Mouse (Mus musculus) megakaryocyte, adult 5-6 weeks (primary cell): ENCODE measurements at regions not wholly inside any gene's neighbourhood (a gene's known extent, or its start where the extent isn't known, plus 50 kb on each side); places are given as distances from the start of the nearest gene placed in this dataset.

Source experiments
- ATAC-seq: 2 replicates; pipeline ENCODE4 v1.8.0; 2016; ENCODE audit warnings: mild to moderate bottlenecking, inconsistent platforms; ENCODE audit not compliant: poor library complexity, severe bottlenecking

DNA sequence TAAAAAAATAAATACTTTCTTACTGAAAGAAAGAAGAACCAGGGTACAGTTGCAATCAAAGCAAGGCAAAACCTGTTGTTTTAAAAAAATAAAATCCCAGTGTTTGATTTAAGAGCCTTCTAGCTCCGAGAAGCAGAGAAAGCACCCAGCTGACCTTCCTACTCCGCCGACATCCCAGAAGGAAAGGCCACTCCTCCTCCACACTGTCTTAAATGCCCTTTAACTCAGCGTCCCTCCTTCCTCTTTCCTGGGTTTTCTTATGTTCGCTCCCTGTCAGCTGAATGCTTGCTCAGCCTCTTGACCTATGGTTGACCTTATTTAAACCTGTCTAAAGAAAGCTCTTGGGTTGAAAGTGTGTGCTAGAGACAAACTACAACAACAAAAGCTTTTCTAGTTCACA lies 79.1 kb downstream of the Sptssa start:
- no peak for ATAC-seq

DNA sequence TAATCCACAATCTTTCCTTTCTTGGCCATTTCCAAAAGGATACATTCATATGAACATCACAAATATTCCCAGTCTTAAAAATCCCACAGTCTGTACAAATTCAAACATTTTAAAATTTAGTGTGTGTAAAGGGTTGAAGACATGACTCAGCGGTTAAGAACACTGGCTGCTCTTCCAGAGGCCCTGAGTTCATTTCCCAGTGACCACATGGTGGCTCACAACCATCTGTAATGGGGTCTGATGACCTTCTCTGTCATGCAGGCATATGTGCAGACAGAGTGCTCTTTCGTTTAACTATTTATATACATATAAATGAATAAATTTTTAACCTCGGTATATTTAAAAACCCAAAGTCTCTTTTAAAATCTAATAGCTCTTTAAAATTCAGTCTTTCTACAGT lies 79.6 kb downstream of the Sptssa start:
- no peak for ATAC-seq

DNA sequence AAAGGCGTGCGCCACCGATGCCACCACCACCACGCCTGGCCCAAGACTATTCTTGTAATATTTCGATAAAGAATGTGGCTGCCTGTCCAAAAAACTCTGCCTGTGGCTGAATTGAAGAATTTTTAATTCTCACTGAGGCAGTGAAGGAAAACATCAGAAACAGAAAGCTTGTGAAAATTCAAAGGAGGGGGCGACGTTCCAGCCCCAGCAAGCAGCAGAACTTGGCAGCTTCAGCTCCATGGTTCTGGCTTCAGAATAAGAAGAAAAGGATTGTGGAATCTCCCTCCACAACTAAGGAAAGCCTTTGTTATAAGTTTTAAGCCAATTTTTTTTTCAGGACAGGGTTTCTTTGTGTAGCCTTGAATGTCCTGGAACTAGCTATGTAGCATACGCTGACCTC lies 83.5 kb downstream of the Sptssa start:
- no peak for ATAC-seq

DNA sequence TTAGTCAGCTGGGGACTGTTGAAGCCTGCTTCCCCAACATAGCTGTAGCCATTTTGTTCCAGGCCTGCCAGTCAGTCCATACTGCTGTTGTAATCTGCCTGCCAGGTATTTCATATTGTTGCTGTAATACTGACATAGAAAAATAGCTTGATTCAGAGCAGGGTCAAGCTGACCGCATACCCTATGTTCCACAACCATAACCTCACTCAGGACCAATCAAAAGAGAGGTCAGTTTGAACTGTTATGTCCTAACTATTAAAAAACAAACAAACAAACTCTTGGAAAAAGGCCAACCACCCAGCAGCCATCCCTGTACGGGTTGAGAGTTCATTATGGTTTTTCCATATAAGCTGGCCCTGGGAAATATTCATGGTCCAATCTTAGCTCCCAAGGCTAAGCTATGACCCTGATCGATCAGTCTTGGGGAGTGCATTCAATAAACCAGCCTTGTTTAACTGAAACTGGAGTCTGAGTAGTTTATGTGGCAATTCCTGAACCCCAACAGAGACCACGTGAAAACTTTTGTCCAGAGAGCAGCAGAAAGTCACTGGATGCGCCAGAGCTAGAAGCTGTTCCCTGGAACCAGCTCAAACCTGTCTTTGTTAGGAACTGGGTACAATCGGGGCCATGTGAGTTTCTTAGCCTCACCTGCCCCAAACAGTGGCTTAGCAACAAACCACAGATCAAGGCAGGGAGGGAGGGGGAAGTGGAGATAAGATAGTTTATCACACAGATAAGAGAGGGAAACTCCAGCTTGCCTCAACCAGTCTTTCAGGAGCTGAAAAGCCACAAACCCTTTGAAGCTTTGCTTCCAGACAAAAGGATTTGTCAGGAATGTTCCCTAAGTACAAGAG lies 88.1 kb downstream of the Sptssa start:
- 0 out of 2 replicates have a peak, but pooled peaks have one; percentile 45 for ATAC-seq

DNA sequence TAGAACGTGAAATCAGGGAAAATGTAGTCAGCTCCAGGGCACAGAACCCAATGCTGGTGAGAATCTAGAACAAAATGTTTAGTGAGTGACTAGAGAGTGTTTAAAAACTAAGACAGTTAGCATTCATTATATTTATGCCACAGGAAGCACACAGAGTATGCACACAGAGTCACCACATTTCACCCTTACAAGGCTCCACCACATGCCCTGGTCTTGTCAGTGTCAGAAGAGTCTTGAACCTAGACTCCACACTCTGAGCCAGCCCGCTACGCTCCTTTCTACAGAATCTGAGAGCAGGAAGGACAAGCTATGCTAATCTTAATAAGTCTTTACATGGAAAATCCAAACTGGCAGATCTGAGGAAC lies 89.0 kb downstream of the Sptssa start:
- ATAC-seq, result no peak

DNA sequence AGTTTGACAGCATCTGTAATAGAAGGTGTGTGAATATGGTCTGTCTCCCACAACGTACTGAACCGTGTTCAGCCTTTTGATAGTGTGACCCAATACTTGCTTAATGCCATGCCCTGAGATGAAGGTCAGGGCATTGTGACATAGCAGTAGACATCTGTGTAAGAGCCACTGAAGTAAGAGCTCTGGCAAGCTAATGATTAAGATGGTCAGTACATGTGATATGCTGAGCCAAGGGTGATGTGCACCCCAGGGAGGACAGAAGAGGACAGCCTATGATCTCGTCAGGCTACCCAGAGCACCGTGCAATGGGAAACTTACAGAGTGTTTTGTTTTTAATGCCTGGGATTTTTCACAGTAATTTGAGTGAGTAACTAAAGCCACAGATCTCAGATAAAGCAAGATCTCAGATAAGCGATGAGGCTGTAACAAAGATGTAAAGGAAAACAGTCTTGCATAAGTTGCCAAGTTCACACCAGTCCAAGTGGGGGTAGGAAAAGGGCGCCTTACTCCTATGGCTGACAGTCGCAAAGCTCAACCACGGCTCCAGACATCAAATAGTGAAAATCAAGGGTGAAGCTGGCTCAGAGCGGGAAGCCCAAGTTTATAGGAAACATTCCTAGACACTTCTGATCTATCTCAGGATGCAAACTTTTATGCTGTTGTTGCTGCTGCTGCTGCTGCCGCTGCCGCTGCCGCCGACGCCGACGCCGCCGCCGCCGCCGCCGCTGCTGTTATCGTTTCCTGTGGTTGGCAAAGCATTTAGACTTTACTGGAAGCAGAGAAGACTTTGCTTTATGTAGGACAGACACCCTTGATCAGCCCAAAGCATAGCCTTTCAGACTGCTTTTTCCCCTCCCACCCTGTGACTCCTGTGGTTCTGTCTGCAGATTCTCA lies 89.6 kb downstream of the Sptssa start:
- peak; percentile 63 for ATAC-seq

DNA sequence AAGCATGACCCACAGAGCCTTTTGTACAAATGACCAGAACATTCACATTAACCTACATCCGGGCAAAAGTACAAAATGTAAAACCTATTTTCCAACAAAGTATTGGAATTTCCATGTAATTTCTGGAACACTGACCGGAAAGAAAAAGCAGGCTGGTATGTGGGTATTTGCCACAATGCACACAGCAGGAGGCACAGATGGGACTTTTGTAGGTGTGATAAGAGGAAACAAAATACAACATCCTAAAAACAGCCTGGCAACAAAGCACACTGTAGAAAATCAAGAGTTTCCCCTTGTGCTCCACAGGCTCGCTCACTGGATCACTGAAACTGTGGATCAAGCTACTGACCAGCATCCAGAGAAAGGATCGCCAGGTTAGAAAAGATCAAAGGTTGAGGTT lies 94.4 kb downstream of the Sptssa start:
- ATAC-seq, result no peak

DNA sequence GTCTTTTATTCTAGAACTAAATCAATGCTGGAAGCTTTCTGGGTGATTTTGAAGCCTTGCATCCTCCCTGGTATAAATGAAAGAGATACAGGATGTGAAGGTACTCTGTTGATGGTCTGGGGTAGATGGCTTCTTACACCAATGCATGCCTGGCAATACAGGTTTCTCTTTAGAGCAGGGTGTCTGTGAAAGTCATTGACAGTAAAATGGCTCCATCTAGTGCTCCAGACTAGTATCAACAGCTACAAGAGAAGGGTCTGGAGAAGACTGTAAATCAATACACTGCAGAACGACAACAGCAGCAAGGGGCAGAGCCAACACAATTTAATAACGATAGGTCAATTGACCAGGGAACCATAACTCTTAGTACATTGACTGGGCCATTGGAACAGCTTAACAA lies 98.3 kb downstream of the Sptssa start:
- ATAC-seq, result peak; percentile 69

DNA sequence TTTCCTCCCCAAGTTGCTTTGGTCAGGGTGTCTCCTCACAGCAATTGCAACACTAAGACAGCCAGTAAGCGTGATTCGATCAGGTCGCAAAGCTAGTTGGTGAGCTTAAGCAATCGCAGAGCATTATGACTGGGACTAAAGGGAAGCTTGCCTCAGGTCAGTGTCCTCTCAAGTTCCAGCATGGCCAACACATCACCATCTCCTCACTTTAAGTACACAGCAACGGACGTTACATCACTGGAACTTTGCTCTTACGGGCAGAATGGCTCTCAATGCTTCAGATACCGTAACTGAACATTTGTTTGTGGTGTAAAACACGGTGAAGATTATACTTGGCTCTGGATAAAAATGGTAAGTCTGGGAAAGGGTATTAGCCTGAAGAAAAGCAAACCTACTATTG lies 106.7 kb downstream of the Sptssa start:
- ATAC-seq, result no peak

DNA sequence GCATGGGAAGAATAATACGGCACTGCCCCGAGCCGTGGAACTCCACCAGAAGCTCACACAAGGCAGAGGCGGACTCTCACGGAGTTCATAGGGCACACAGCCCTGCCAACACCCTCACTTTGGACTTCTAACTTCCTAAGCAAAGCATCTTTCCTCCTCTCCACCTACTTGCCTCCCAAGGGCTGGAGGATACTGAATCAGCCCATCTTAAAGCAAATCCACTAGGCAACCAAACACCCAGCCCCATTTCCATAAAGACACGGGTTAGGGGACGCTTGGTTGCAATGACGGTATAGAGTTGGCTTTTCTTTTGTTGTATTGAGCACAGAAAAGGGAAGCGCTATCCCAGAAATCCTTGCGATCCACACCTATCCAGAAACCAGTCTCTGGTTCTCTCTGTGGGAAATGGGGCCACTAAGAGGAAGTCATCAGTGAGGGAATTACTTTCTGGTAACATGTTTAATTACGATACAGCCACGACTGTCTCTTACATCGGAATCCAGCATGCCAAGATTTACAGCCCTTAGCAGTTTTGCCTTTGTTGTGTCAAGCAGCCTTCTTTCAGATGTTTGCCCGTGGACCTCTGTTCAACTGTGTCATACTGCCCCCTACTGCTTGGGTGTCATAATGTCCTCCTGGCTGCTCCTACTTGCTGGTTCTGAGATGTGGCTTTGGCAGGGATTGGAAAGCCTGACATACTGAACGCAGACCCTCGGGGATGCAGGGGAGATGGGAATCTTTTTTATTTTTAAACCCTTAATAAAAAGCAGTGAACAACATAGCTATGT lies 110.4 kb downstream of the Sptssa start:
- ATAC-seq, result peak; percentile 67

DNA sequence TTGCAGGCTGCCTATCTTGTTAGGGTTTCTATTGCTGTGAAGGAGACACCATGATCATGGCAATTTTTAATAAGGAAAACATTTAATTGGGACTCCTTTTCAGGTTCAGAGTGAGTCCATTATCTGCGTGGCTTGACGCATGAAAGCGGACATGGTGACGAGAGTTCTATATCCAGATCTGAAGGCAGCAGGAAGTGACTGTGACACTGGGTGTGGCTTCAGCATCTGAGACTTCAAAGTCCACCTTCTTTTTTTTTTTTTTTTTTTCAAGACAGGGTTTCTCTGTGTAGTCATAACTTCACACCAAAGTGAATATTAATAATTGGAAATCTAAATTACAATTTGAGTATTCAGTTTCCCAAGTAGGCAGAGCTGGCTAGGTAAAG lies 118.1 kb downstream of the Sptssa start:
- no peak for ATAC-seq

DNA sequence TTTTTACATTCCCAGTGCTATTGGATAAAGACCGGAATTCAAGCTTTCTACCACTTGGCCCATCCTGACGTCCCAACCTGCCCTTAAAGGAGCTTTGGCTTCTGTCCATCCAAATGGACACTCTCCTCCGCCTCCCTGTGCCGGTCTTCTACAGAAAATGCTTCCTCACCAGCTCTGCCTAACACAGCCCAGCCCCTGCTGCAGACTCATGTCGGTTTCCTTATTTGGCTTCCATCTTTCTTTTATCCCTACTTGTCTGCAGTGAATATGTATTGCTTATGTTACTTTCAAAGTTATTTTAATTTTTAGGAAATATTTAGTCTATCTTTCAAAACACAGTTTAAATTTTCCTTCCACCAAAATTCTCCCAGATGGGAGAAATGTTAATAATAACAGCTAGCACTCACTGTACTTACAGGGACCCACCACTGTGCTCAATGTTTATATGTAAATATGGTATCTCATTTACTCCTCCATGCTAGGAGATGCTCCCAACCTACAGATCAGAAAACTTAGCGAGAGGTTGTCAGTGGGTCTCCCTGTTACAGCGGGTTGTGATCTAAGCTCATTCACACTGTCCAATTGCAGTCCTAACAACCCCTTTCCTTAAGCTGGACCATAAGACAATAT lies 118.6 kb downstream of the Sptssa start:
- no peak for ATAC-seq

DNA sequence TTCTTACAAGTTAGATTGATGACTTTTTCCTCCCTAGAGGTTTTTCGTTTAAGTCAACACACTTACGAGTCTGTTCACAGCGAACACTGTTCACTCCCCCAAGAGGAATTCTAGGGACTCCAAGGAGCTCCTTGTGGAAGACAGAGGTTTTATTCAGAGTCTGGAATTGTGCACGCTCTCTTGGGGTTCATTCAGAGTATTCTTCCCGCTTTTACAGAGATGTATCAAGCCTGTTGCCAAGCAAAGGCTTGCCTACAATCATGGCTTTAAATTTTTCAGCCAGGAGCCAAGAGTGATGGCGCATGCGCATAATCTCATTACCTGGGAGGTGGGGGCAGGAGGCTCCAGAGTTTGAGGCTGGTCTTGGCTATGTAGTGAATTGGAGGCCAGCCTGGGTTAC lies 119.4 kb downstream of the Sptssa start:
- ATAC-seq, result no peak

DNA sequence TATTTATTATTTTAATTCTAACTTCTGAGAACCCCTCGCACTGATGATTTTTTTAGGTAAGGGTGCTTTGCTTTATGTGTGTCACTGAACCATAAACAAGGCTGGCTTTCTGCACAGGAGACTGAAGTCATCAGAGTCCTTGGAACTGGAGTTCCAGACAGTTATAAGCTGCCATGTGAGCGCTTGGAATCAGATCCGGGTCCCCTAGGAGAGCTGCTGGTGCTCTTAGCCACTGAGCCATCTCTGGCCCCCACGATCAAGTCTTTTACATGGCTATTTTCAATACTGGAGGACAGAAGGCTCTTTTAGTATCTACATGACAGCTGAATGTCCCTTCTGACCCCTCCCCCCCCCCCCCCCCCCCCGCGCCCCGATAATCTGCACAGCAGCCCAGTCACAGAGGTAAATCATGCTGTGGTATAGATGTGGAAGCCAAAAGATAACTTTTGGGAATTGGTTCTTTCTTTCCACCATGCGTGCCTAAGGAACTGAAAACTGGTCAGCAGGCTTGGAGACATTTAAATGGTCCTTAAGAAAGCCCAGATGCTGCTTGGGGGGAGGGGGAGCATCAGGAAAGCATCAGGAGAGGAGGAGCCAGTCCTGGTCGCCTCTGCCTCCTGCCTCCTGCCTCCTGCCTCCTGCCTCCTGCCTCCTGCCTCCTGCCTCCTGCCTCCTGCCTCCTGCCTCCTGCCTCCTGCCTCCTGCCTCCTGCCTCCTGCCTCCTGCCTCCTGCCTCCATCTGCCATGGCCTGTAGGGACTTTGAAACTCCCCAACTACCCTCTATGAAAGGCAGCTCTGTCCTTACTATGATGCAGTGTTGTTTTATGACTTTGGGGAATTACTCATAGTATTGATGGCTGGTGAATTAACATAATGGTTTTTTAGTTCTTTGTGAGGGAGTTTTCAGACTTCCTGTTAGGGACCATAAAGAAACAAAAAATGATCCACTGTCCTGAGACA lies 120.5 kb downstream of the Sptssa start:
- no peak for ATAC-seq

DNA sequence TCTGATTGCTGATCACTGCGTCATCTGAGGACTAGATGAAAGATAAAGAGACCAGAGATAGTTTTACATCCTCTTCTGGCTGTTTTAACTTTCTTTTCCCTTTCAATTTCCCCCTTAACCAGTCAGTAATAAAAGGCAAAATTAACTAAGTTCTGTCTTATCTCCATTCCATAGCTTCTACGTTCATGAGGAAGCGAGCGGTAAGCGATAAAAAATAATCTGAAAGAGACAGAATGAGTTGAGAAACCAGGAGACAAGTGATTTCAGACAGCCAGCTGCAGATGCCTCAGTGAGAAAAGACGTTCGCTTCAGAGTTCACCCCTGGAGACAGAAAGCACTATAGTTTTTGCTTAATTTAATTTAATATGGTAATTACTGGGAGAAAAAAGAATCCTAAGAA lies 121.5 kb downstream of the Sptssa start:
- no peak for ATAC-seq

DNA sequence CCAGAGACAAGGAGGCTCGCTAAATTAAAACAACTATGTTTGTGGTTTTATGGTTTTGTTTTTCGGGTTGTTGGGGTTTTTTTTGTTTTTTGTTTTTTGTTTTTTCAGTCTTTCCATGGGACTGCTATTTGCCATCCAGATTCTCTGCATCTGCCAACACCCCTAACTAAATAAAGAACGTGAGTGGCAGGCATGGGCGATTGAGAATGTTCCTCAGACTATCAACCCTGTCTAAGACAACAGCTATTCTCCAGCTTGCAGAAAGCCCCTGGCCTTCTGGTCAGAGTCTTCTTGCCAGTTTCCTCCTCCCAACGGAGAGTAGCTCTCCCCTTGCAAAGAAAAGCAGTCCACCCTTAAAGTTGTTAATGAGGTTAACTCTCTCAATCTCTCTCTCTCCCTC lies 123.2 kb downstream of the Sptssa start:
- ATAC-seq, result no peak

DNA sequence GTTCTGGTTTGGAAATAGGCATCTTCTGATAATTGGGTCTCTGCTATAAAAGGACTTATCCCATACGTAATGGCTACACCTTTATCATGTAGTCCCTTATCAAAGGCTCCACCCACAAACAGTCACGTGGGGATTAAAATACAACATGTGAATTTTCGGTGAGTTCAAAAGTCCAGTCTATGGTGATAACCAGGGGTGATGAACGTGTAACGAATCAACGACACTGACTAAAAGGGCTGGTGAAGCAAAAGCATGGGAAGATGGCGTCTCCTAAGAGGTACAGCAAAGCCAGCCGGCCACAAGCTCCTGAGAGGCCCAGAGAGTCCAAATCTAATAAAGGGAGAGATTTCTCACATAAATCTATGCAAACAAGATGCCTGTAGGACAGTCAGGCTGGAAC lies 124.3 kb downstream of the Sptssa start:
- ATAC-seq, result no peak

DNA sequence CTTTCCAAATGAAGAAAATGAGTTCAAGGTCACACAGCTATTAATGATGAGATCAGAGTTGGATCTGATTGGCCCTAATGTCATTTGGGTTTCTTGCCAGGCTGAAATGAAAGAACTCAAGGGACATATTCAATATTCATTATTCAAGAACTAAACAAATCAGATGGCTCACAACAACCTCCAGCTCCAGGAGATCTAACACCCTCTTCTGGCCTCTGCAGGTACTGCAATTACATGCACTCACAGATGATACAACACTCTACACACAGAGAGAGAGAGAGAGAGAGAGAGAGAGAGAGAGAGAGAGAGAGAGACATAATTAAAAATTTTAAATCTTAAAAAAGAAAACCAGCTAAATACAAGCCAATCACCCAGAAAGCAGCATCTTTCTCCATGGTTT lies 128.3 kb downstream of the Sptssa start:
- ATAC-seq, result no peak

DNA sequence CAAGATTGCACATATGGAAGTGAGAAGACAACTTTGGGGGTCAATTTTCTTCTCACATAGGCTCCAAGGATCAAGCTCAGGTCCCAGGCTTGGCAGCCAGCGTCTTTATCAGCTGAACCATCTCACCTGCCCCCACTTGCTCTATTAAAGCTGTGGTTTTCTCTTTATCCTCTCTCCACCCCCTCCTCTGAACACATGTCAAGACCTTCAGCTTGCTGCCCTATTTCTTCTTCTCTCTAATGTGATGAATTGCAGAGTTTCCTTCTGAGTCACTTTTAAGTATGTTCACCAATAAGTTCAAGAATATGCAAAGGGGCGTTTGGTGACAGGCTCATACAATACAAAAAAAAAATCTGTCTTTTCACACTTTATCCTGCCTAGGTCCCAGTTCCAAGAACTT lies 128.8 kb downstream of the Sptssa start:
- ATAC-seq, result no peak

DNA sequence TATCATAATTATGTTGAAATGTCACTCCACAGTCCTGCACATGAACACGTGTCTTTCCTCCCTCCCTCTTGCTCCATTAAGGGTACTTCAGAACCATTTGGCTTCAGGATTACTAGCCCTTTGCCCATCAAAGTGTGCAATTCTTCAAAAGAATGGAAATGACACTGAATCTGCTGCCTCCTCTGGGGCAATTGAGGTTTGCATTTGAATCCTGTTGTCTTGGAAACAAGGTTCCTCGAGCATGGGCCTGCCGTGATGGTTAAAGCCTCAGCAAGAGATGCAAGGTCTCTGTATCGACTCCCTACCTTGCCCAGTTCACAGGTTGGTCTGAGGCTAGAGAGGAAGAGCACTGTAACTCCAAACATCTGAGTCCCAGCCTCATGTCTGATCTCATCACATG lies 136.0 kb downstream of the Sptssa start:
- no peak for ATAC-seq
